Mouse (Mus musculus) forebrain, postnatal 0 days (tissue): ENCODE results near the gene Gm10491. TPM values are rescaled to one million over a fixed set of nuclear protein-coding genes. Genes with fewer than 3 reads are reported as not detected.
"Not testable (repeated sequence)": the region's sequence is repeated elsewhere in the genome, so short reads cannot be mapped to it uniquely, and the experiment has no call there.

Experiments used
- ATAC-seq: fragments of 200-750 bp; cut with Nextera tagmentation; 2 replicates; pipeline ENCODE4 v1.8.0; 2017; ENCODE audit warnings: mild to moderate bottlenecking, moderate library complexity
- DNase-seq: peaks from one replicate; pipeline ENCODE4 v3.0.0-alpha.2; 2015
- H3K27ac ChIP-seq: fragments of 300-500 bp; sonication (generic); 2 replicates; pipeline ENCODE4 v1.5.1; 2014; ENCODE audit warnings: low read depth, mild to moderate bottlenecking, antibody characterized with exemption, low read length, moderate library complexity, mixed read lengths
- H3K27me3 ChIP-seq: fragments of 300-500 bp; sonication (generic); 2 replicates; pipeline ENCODE4 v1.6.1; 2014; ENCODE audit warnings: mild to moderate bottlenecking, low read length, mixed read lengths; ENCODE audit not compliant: insufficient read depth
- H3K36me3 ChIP-seq: fragments of 300-500 bp; sonication (generic); 2 replicates; pipeline ENCODE4 v1.6.1; 2014; ENCODE audit warnings: mild to moderate bottlenecking, moderate library complexity; ENCODE audit not compliant: insufficient read depth
- H3K4me1 ChIP-seq: fragments of 300-500 bp; sonication (generic); 2 replicates; pipeline ENCODE4 v1.6.1; 2014; ENCODE audit warnings: antibody characterized with exemption; ENCODE audit not compliant: insufficient read depth
- H3K4me2 ChIP-seq: fragments of 300-500 bp; sonication (generic); 2 replicates; pipeline ENCODE4 v1.6.1; 2014; ENCODE audit warnings: low read depth, mild to moderate bottlenecking, moderate library complexity
- H3K4me3 ChIP-seq: fragments of 300-500 bp; sonication (generic); 2 replicates; pipeline ENCODE4 v1.5.1; 2014; ENCODE audit warnings: low read depth, low read length, mixed read lengths
- H3K9ac ChIP-seq: fragments of 300-500 bp; sonication (generic); 2 replicates; pipeline ENCODE4 v1.6.1; 2014; ENCODE audit warnings: mild to moderate bottlenecking
- H3K9me3 ChIP-seq: fragments of 300-500 bp; sonication (generic); 2 replicates; pipeline ENCODE4 v1.6.1; 2016; ENCODE audit warnings: low read length
- CTCF ChIP-seq: sonication (generic); IDR thresholded peaks from 2 replicates; pipeline ENCODE4 v1.5.1; 2016; ENCODE audit warnings: antibody characterized with exemption, control low read depth, low read depth
- WGBS: fragments of 180-500 bp; shearing (Covaris S2); extraction: QIAGEN DNeasy Blood & Tissue Kit; methylation state at CpG from one replicate; pipeline ENCODE4 v1.1.7; 2014; 5-methylcytosine and 5-hydroxymethylcytosine counted together
- polyA plus RNA-seq: library from polyadenylated mRNA; unstranded; fragments of >200 nt; fragmentation: Nextera tagmentation; extraction: Ambion mirVana; gene quantifications from 2 replicates; pipeline ENCODE4 v1.2.1, GENCODE M21; 2015
- total RNA-seq: library from RNA; depleted of rRNA; stranded (reverse); fragments of >200 nt; gene quantifications from 2 replicates; pipeline ENCODE4 v1.2.3, GENCODE M21; 2014

Gm10491 gene
- total and polyA plus RNA-seq, 2 experiments from 2014 or later = not detected

GRCm38 (mm10) chrX:7928270-7928790 lies 20.7 kb upstream of the Gm10491 start, which contains the start of gene Eras:
Eras (minus strand) TSS chrX:7928607.
- Histone ChIP-seq H3K9ac (no peak within 1 kb of the TSS), H3K9me3 (no peaks in the 10 kb centered on the region), H3K4me2 (no peak within 1 kb of the TSS), H3K27ac (no peak within 1 kb of the TSS), H3K27me3 (no peaks in the 10 kb centered on the region; the same call in 1 of the 2 replicates), H3K4me1 (no peaks in the 10 kb centered on the region), H3K4me3 (no peak within 1 kb of the TSS), H3K36me3 (peaks cover 13% of the 10 kb centered on the region)
- no peak for ATAC-seq
- 25% methylated on average over 19 of the region's 19 CpGs for WGBS
- TF ChIP-seq CTCF = no peak
- no peak for DNase-seq

GRCm38 (mm10) chrX:7927116-7927515 lies 19.5 kb upstream of the Gm10491 start:
- Histone ChIP-seq H3K27me3 (no peaks in the 10 kb centered on the region; the same call in 1 of the 2 replicates), H3K27ac (no peak overlapping the region), H3K4me1 (no peaks in the 10 kb centered on the region), H3K9ac (no peak overlapping the region), H3K4me3 (no peak overlapping the region), H3K9me3 (no peaks in the 10 kb centered on the region), H3K4me2 (no peak overlapping the region), H3K36me3 (peaks cover 13% of the 10 kb centered on the region)
- ATAC-seq (no peak), DNase-seq (no peak)
- TF ChIP-seq CTCF = no peak
- 35% methylated on average over 10 of the region's 10 CpGs for WGBS

DNA sequence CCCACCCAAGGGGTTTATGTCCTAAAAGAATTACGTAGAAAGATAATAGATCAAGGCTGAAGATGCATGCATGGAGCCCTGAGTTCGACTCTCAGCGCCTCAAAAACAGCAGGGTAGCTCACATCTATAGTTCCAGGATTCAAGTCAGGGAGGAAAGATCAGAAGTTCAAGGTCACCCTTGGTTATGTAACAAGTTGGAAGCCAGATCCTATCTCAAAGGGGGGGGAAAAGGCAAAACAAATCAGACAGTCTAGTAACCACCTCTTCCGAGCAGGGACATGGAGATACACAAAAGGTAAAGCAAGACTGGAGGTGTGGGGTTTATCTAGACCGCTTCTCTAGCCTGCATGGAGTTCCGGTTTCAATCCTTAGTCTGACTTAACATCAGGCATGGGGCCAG lies 18.6 kb upstream of the Gm10491 start:
- Histone ChIP-seq H3K4me2 (no peak overlapping the region), H3K27me3 (no peaks in the 10 kb centered on the region; the same call in 1 of the 2 replicates), H3K9me3 (no peaks in the 10 kb centered on the region), H3K4me1 (no peaks in the 10 kb centered on the region), H3K9ac (no peak overlapping the region), H3K27ac (no peak overlapping the region), H3K36me3 (peaks cover 9% of the 10 kb centered on the region), H3K4me3 (no peak overlapping the region)
- no peak for ATAC-seq
- no peak for TF ChIP-seq CTCF
- WGBS = 76% methylated on average over 6 of the region's 6 CpGs
- DNase-seq = no peak

DNA sequence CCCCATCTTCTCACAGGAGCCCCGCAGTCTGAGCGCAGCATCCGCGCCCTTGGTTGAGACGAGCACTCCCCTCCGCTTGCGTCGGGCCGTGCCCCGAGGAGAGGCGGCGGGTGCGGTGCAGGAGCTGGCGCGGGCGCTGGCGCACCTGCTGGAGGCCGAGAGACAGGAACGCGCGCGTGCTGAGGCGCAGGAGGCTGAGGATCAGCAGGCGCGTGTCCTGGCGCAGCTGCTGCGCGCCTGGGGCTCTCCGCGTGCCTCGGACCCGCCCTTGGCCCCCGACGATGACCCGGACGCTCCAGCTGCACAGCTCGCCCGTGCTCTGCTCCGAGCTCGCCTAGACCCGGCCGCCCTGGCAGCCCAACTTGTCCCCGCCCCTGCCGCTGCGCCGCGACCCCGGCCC lies 14.4 kb upstream of the Gm10491 start:
- DNase-seq (peak; percentile 9), ATAC-seq (no peak)
- 35% methylated on average over 48 of the region's 48 CpGs for WGBS
- H3K9ac ChIP-seq = peak overlapping the region; percentile 62
- H3K36me3 ChIP-seq = no peaks in the 10 kb centered on the region
- no peak overlapping the region; the same call in 1 of the 2 replicates for H3K27ac ChIP-seq
- no peaks in the 10 kb centered on the region for H3K27me3 ChIP-seq
- no peaks in the 10 kb centered on the region for H3K9me3 ChIP-seq
- no peaks in the 10 kb centered on the region for H3K4me1 ChIP-seq
- peak overlapping the region; percentile 47 for H3K4me3 ChIP-seq
- H3K4me2 ChIP-seq = peak overlapping the region; percentile 57
- no peak for TF ChIP-seq CTCF

DNA sequence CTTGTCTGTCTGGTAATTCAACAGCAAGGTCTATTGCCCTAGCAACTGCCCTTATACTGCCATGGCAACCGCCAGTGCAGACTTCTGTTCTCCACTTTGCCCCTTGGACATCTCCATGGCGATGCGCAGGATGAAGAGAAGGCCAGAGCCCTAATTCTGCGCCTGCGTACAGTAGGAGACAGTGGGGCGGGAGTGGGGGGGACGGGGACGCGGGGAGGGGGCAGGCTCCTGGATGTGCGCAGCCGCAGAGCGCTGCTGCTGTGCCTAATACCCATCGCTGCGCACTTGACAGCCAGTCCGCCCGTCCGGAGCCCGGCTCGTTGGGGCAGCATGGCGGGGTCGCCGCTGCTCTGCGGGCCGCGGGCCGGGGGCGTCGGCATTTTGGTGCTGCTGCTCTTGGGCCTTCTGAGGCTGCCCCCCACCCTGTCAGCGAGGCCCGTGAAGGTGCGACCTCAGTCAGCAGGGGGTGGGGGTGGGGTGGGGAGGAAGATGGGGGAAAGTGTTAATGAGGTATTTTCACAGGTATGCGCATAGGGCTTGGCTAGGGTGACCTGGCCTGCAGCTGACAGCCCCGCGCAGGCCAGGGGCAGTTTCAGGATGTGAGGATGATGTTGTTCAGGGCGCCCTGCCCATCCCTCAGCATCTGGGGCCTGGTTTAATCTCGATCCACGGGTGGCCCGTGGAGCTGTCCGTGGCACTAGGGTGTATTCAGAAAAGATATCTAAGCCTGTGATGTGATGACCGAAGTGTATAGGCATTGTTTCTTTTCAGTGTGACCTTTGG lies 12.2 kb upstream of the Gm10491 start, which contains the start of gene Pcsk1n:
TSS of gene Pcsk1n (plus strand) at position 222 of the 783 bp plus-strand sequence.
- 21% methylated on average over 40 of the region's 40 CpGs for WGBS
- H3K4me2 ChIP-seq = peak within 1 kb of the TSS; percentile 57
- H3K4me1 ChIP-seq = no peaks in the 10 kb centered on the region
- ATAC-seq (peak; percentile 91), DNase-seq (peak; percentile 85)
- H3K9me3 ChIP-seq = no peaks in the 10 kb centered on the region
- H3K27me3 ChIP-seq = no peaks in the 10 kb centered on the region
- H3K36me3 ChIP-seq = no peaks in the 10 kb centered on the region
- H3K27ac ChIP-seq = peak within 1 kb of the TSS; percentile 64
- TF ChIP-seq CTCF = no peak
- peak within 1 kb of the TSS; percentile 47 for H3K4me3 ChIP-seq
- H3K9ac ChIP-seq = peak within 1 kb of the TSS; percentile 62

GRCm38 (mm10) chrX:7917960-7918359 lies 10.3 kb upstream of the Gm10491 start:
- not testable (repeated sequence) for DNase-seq, H3K27ac ChIP-seq, H3K4me3 ChIP-seq, H3K9me3 ChIP-seq, H3K27me3 ChIP-seq, H3K9ac ChIP-seq, H3K36me3 ChIP-seq, H3K4me1 ChIP-seq, ATAC-seq, H3K4me2 ChIP-seq
- WGBS = 78% methylated on average over 6 of the region's 6 CpGs

DNA sequence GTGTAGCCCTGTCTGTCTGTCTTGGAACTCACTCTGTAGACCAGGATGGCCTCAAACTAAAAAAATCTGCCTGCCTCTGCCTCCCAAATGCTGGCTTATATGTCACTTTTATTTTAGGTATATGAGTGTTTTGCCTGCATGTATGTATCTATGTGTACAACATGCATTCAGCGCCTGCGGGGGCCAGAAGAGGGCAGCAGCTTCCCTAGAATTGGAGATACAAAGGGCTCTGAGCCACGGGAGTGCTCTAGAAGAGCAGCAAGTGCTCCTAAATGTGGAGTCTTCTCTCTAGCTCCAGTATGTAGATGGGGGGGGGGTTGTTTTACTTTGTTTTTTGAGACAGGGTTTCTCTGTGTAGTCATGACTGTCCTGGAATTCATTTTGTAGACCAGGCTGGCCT lies 8.0 kb upstream of the Gm10491 start:
- ATAC-seq = not testable (repeated sequence)

More for the DNA sequence above, 8.0 kb upstream of the Gm10491 start:
- not testable (repeated sequence) for H3K27ac ChIP-seq, H3K9me3 ChIP-seq, H3K4me1 ChIP-seq, H3K9ac ChIP-seq, H3K36me3 ChIP-seq, H3K4me2 ChIP-seq, H3K4me3 ChIP-seq, H3K27me3 ChIP-seq, DNase-seq
- 38% methylated on average over 3 of the region's 3 CpGs for WGBS
- TF ChIP-seq CTCF = peak; percentile 11
